ENCODE assay signal across 7 mouse cellular contexts in the genomic region with DNA sequence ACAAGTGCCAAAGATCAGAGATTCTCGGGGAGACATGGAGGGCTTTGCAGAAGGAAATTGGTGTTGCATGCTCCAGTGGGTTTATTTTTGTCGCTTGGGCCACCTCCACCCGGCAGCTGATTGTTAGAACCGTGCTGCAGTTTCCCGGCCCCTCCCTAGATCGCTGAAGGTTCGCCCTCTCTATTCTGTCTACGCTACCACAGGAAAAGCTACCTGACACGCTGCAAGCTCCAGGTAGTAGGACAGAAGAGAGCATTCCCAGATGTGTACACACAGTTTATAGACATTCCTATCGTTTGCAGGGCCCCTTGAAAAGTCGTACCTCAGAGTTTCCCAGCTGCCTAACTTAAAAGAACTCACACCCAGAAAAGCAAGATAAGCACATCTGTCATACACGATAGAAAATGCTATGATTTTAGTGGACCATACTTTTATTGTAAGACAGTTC. TPM values are rescaled to one million over a fixed set of nuclear protein-coding genes. Genes with fewer than 3 reads are reported as not detected.
DNase-seq lines count a peak whose midpoint lies in the region; ATAC-seq and TF ChIP-seq lines count a peak whose summit lies in the region.

No protein-coding gene starts in this region.

- peak overlapping the region; percentile 97 for H3K27ac ChIP-seq in embryonic facial prominence, embryonic 13.5 days
- peak overlapping the region; percentile 95 for H3K27ac ChIP-seq in limb, embryonic 11.5 days (replicated peaks; ENCODE audit: low read depth, low read length)
- H3K27ac ChIP-seq in midbrain, postnatal 0 days (ENCODE audit: low read depth, low read length): peak overlapping the region; percentile 96

- H3K4me2 ChIP-seq in embryonic facial prominence, embryonic 13.5 days: peak overlapping the region; percentile 76
- H3K4me2 ChIP-seq in limb, embryonic 11.5 days (ENCODE audit: low read depth, severe bottlenecking): peak overlapping the region; percentile 81
- peak overlapping the region; percentile 83 for H3K4me2 ChIP-seq in midbrain, postnatal 0 days (ENCODE audit: low read depth, low read length, poor library complexity, severe bottlenecking)

- peaks cover 4% of the 10 kb centered on the region; the same call in 1 of the 2 replicates for H3K36me3 ChIP-seq in embryonic facial prominence, embryonic 13.5 days
- H3K36me3 ChIP-seq in limb, embryonic 11.5 days (ENCODE audit: control insufficient read depth, insufficient read depth, low read length): no peaks in the 10 kb centered on the region
- 0 out of 2 replicates have a peak, but pooled peaks cover 2% of the 10 kb centered on the region for H3K36me3 ChIP-seq in midbrain, postnatal 0 days (ENCODE audit: insufficient read depth, low read length)

- peak overlapping the region; percentile 97 for H3K4me3 ChIP-seq in embryonic facial prominence, embryonic 13.5 days
- H3K4me3 ChIP-seq in limb, embryonic 11.5 days (ENCODE audit: low read depth, low read length): peak overlapping the region; percentile 95
- H3K4me3 ChIP-seq in midbrain, postnatal 0 days (ENCODE audit: low read depth, low read length): peak overlapping the region; percentile 98

- intact Hi-C loops in left cerebral cortex, postnatal 4 days (cut with DNase I): no loop called here

- no peaks in the 10 kb centered on the region for H3K9me3 ChIP-seq in embryonic facial prominence, embryonic 13.5 days
- H3K9me3 ChIP-seq in limb, embryonic 11.5 days (ENCODE audit: control insufficient read depth, low read length): no peaks in the 10 kb centered on the region
- no peaks in the 10 kb centered on the region for H3K9me3 ChIP-seq in midbrain, postnatal 0 days (ENCODE audit: low read length)

- peaks cover 32% of the 10 kb centered on the region for H3K4me1 ChIP-seq in embryonic facial prominence, embryonic 13.5 days
- H3K4me1 ChIP-seq in limb, embryonic 11.5 days (ENCODE audit: control insufficient read depth, insufficient read depth, low read length): peaks cover 4% of the 10 kb centered on the region; the same call in 1 of the 2 replicates
- H3K4me1 ChIP-seq in midbrain, postnatal 0 days (ENCODE audit: insufficient read depth, low read length): peaks cover 17% of the 10 kb centered on the region; the same call in 1 of the 2 replicates

- no peaks in the 10 kb centered on the region for H3K27me3 ChIP-seq in embryonic facial prominence, embryonic 13.5 days
- H3K27me3 ChIP-seq in limb, embryonic 11.5 days (ENCODE audit: control insufficient read depth, insufficient read depth, low read length): no peaks in the 10 kb centered on the region
- H3K27me3 ChIP-seq in midbrain, postnatal 0 days (ENCODE audit: insufficient read depth, low read length): no peaks in the 10 kb centered on the region

- no peak for ATAC-seq in embryonic facial prominence, embryonic 13.5 days (ENCODE audit: insufficient number of reproducible peaks, insufficient read depth, low FRiP score, low TSS enrichment, low read depth)
- ATAC-seq in limb, embryonic 11.5 days (ENCODE audit: insufficient number of reproducible peaks, low FRiP score, low TSS enrichment, low read depth): no peak
- 0 out of 2 replicates have a peak, but pooled peaks have one; percentile 1 for ATAC-seq in midbrain, postnatal 0 days (ENCODE audit: low FRiP score)

- peak overlapping the region; percentile 94 for H3K9ac ChIP-seq in embryonic facial prominence, embryonic 13.5 days
- peak overlapping the region; percentile 94 for H3K9ac ChIP-seq in limb, embryonic 11.5 days (ENCODE audit: low read length)
- H3K9ac ChIP-seq in midbrain, postnatal 0 days (replicated peaks; ENCODE audit: low read length, poor library complexity, severe bottlenecking): peak overlapping the region; percentile 91

- under 1% methylated on average over 12 of the region's 12 CpGs for WGBS in embryonic facial prominence, embryonic 13.5 days
- WGBS in limb, embryonic 11.5 days: 1% methylated on average over 12 of the region's 12 CpGs
- WGBS in midbrain, postnatal 0 days: 0% methylated on average over 12 of the region's 12 CpGs

- DNase-seq in spleen, adult 12 weeks (ENCODE audit: low spot score): peak; percentile 54
- no peak for DNase-seq in spleen, postnatal 14 days (ENCODE audit: low spot score in 2 of 2)
- DNase-seq in limb, embryonic 11.5 days (ENCODE audit: low spot score): no peak
- no peak for DNase-seq in midbrain, postnatal 0 days (ENCODE audit: low spot score)
- DNase-seq in left cerebral cortex, postnatal 4 days: no peak
- DNase-seq in gastrocnemius, postnatal 4 days (ENCODE audit: low spot score in 2 of 2): no peak

- TF ChIP-seq CTCF in midbrain, postnatal 0 days (IDR thresholded peaks at IDR 0.05): no peak

RNA-seq across cellular contexts. Expression of gene Capza1, which starts 1.1 kb away (rescaled TPM):
- 186 and 190 TPM in 2 replicates for polyA plus RNA-seq in embryonic facial prominence, embryonic 13.5 days (2015; fragmentation: Nextera tagmentation; extraction: Ambion mirVana)
- polyA plus RNA-seq in limb, embryonic 11.5 days (2014; fragmentation: Nextera tagmentation; extraction: Ambion mirVana): 207 and 210 TPM in 2 replicates
- total RNA-seq in midbrain, postnatal 0 days (2014; rRNA removed): 110 and 112 TPM in 2 replicates
- polyA plus RNA-seq in midbrain, postnatal 0 days (2015; fragmentation: Nextera tagmentation; extraction: Ambion mirVana): 99.2 and 103 TPM in 2 replicates
- 10 to 100 TPM; 57.9 to 62.0 TPM for total RNA-seq in left cerebral cortex, postnatal 4 days (2021)
- 10 to 100 TPM; 54.9 to 60.3 TPM for total RNA-seq in gastrocnemius, postnatal 4 days (2021)

RNA-seq across cellular contexts. Expression of gene St7l, which starts 1.6 kb away (rescaled TPM):
- polyA plus RNA-seq in embryonic facial prominence, embryonic 13.5 days (2015; fragmentation: Nextera tagmentation; extraction: Ambion mirVana): 35.7 and 40.9 TPM in 2 replicates
- polyA plus RNA-seq in limb, embryonic 11.5 days (2014; fragmentation: Nextera tagmentation; extraction: Ambion mirVana): 32.1 and 33.8 TPM in 2 replicates
- total RNA-seq in midbrain, postnatal 0 days (2014; rRNA removed): 33.6 and 40.0 TPM in 2 replicates
- polyA plus RNA-seq in midbrain, postnatal 0 days (2015; fragmentation: Nextera tagmentation; extraction: Ambion mirVana): 31.7 and 34.5 TPM in 2 replicates
- total RNA-seq in left cerebral cortex, postnatal 4 days (2021): 10 to 100 TPM; 37.4 to 40.9 TPM
- 10 to 100 TPM; 22.9 to 29.4 TPM for total RNA-seq in gastrocnemius, postnatal 4 days (2021)

RNA-seq across cellular contexts. Expression of gene Mov10, which starts 47.0 kb away (rescaled TPM):
- polyA plus RNA-seq in embryonic facial prominence, embryonic 13.5 days (2015; fragmentation: Nextera tagmentation; extraction: Ambion mirVana): 56.3 and 59.7 TPM in 2 replicates
- 61.4 and 62.3 TPM in 2 replicates for polyA plus RNA-seq in limb, embryonic 11.5 days (2014; fragmentation: Nextera tagmentation; extraction: Ambion mirVana)
- 7.9 and 18.2 TPM in 2 replicates for total RNA-seq in midbrain, postnatal 0 days (2014; rRNA removed)
- 6.1 and 7.7 TPM in 2 replicates for polyA plus RNA-seq in midbrain, postnatal 0 days (2015; fragmentation: Nextera tagmentation; extraction: Ambion mirVana)
- total RNA-seq in left cerebral cortex, postnatal 4 days (2021): 10 to 100 TPM in 1 of 2 experiments, 1 to 10 TPM in 1; 9.2 to 11.0 TPM
- 10 to 100 TPM; 17.0 to 18.9 TPM for total RNA-seq in gastrocnemius, postnatal 4 days (2021)
